Mouse (Mus musculus): ENCODE results near the gene Dhrs7c. TPM values are rescaled to one million over a fixed set of nuclear protein-coding genes. Genes with fewer than 3 reads are reported as not detected.

The Dhrs7c gene
- polyA plus RNA-seq, 1 experiment from 2014 or later = not detected

- 88% methylated on average over 6 of the region's 6 CpGs for WGBS
- H3K9me3 ChIP-seq (ENCODE audit: control insufficient read depth, low read length) = no peaks in the 10 kb centered on the region
- no peak for ATAC-seq (ENCODE audit: low FRiP score)
- no peak overlapping the region for H3K4me3 ChIP-seq (ENCODE audit: low read depth, low read length)
- H3K27ac ChIP-seq (ENCODE audit: low read depth, low read length) = no peak overlapping the region
- no peaks in the 10 kb centered on the region for H3K4me1 ChIP-seq (ENCODE audit: control insufficient read depth, insufficient read depth, low read length)
- H3K4me2 ChIP-seq = no peak overlapping the region
- DNase-seq (ENCODE audit: low spot score, missing footprints) = no peak
- no peaks in the 10 kb centered on the region for H3K27me3 ChIP-seq (ENCODE audit: control insufficient read depth, insufficient read depth, low read length)
- H3K36me3 ChIP-seq (ENCODE audit: control insufficient read depth, insufficient read depth, low read length) = no peaks in the 10 kb centered on the region
- H3K9ac ChIP-seq (ENCODE audit: low read length) = no peak overlapping the region
Measured at GRCm38 (mm10) chr11:67829530-67829929, 31.5 kb downstream of the Dhrs7c start.

- no peaks in the 10 kb centered on the region for H3K4me1 ChIP-seq (ENCODE audit: control insufficient read depth, insufficient read depth, low read length)
- H3K4me2 ChIP-seq = no peak overlapping the region
- no peaks in the 10 kb centered on the region for H3K9me3 ChIP-seq (ENCODE audit: control insufficient read depth, low read length)
- no peak overlapping the region for H3K4me3 ChIP-seq (ENCODE audit: low read depth, low read length)
- H3K27ac ChIP-seq (ENCODE audit: low read depth, low read length) = no peak overlapping the region
- WGBS = 77% methylated on average over 5 of the region's 5 CpGs
- ATAC-seq (ENCODE audit: low FRiP score) (no peak), DNase-seq (ENCODE audit: low spot score, missing footprints) (no peak)
- no peaks in the 10 kb centered on the region for H3K36me3 ChIP-seq (ENCODE audit: control insufficient read depth, insufficient read depth, low read length)
- H3K9ac ChIP-seq (ENCODE audit: low read length) = no peak overlapping the region
- no peaks in the 10 kb centered on the region for H3K27me3 ChIP-seq (ENCODE audit: control insufficient read depth, insufficient read depth, low read length)
Measured at GRCm38 (mm10) chr11:67831820-67832219, 33.8 kb downstream of the Dhrs7c start.

GRCm38 (mm10) chr11:67835408-67836078 is 37.6 kb downstream of the Dhrs7c start:
- Histone ChIP-seq H3K4me3 (ENCODE audit: low read depth, low read length) (no peak overlapping the region), H3K27me3 (ENCODE audit: control insufficient read depth, insufficient read depth, low read length) (no peaks in the 10 kb centered on the region), H3K9me3 (ENCODE audit: control insufficient read depth, low read length) (no peaks in the 10 kb centered on the region), H3K4me1 (ENCODE audit: control insufficient read depth, insufficient read depth, low read length) (no peaks in the 10 kb centered on the region), H3K9ac (ENCODE audit: low read length) (no peak overlapping the region), H3K27ac (ENCODE audit: low read depth, low read length) (no peak overlapping the region), H3K36me3 (ENCODE audit: control insufficient read depth, insufficient read depth, low read length) (no peaks in the 10 kb centered on the region), H3K4me2 (no peak overlapping the region)
- 94% methylated on average over 10 of the region's 10 CpGs for WGBS
- ATAC-seq (ENCODE audit: low FRiP score) (no peak), DNase-seq (ENCODE audit: low spot score, missing footprints) (no peak)

GRCm38 (mm10) chr11:67839810-67840209 is 41.8 kb downstream of the Dhrs7c start:
- 86% methylated on average over 1 of the region's 1 CpGs for WGBS
- H3K4me1 ChIP-seq (ENCODE audit: control insufficient read depth, insufficient read depth, low read length) = no peaks in the 10 kb centered on the region
- no peak overlapping the region for H3K4me2 ChIP-seq
- DNase-seq (ENCODE audit: low spot score, missing footprints) (no peak), ATAC-seq (ENCODE audit: low FRiP score) (no peak)
- no peak overlapping the region for H3K27ac ChIP-seq (ENCODE audit: low read depth, low read length)
- no peaks in the 10 kb centered on the region for H3K36me3 ChIP-seq (ENCODE audit: control insufficient read depth, insufficient read depth, low read length)
- no peak overlapping the region for H3K4me3 ChIP-seq (ENCODE audit: low read depth, low read length)
- H3K9me3 ChIP-seq (ENCODE audit: control insufficient read depth, low read length) = no peaks in the 10 kb centered on the region
- no peak overlapping the region for H3K9ac ChIP-seq (ENCODE audit: low read length)
- no peaks in the 10 kb centered on the region for H3K27me3 ChIP-seq (ENCODE audit: control insufficient read depth, insufficient read depth, low read length)

- 88% methylated on average over 4 of the region's 4 CpGs for WGBS
- ATAC-seq (ENCODE audit: low FRiP score) (no peak), DNase-seq (ENCODE audit: low spot score, missing footprints) (no peak)
- Histone ChIP-seq H3K36me3 (ENCODE audit: control insufficient read depth, insufficient read depth, low read length) (no peaks in the 10 kb centered on the region), H3K4me3 (ENCODE audit: low read depth, low read length) (no peak overlapping the region), H3K9me3 (ENCODE audit: control insufficient read depth, low read length) (no peaks in the 10 kb centered on the region), H3K4me1 (ENCODE audit: control insufficient read depth, insufficient read depth, low read length) (no peaks in the 10 kb centered on the region), H3K9ac (ENCODE audit: low read length) (no peak overlapping the region), H3K4me2 (no peak overlapping the region), H3K27ac (ENCODE audit: low read depth, low read length) (no peak overlapping the region), H3K27me3 (ENCODE audit: control insufficient read depth, insufficient read depth, low read length) (no peaks in the 10 kb centered on the region)
Measured at GRCm38 (mm10) chr11:67845193-67845592, 47.2 kb downstream of the Dhrs7c start.

GRCm38 (mm10) chr11:67851770-67852169 is 53.8 kb downstream of the Dhrs7c start:
- WGBS = 72% methylated on average over 5 of the region's 5 CpGs
- Histone ChIP-seq H3K27ac (ENCODE audit: low read depth, low read length) (no peak overlapping the region), H3K36me3 (ENCODE audit: control insufficient read depth, insufficient read depth, low read length) (no peaks in the 10 kb centered on the region), H3K4me3 (ENCODE audit: low read depth, low read length) (no peak overlapping the region), H3K9me3 (ENCODE audit: control insufficient read depth, low read length) (no peaks in the 10 kb centered on the region), H3K4me1 (ENCODE audit: control insufficient read depth, insufficient read depth, low read length) (no peaks in the 10 kb centered on the region), H3K27me3 (ENCODE audit: control insufficient read depth, insufficient read depth, low read length) (no peaks in the 10 kb centered on the region), H3K9ac (ENCODE audit: low read length) (no peak overlapping the region), H3K4me2 (no peak overlapping the region)
- no peak for DNase-seq (ENCODE audit: low spot score, missing footprints)
- ATAC-seq (ENCODE audit: low FRiP score) = no peak

GRCm38 (mm10) chr11:67853996-67854395 is 56.0 kb downstream of the Dhrs7c start:
- H3K27ac ChIP-seq (ENCODE audit: low read depth, low read length) = no peak overlapping the region
- DNase-seq (ENCODE audit: low spot score, missing footprints) (no peak), ATAC-seq (ENCODE audit: low FRiP score) (no peak)
- H3K36me3 ChIP-seq (ENCODE audit: control insufficient read depth, insufficient read depth, low read length) = no peaks in the 10 kb centered on the region
- H3K4me1 ChIP-seq (ENCODE audit: control insufficient read depth, insufficient read depth, low read length) = no peaks in the 10 kb centered on the region
- H3K27me3 ChIP-seq (ENCODE audit: control insufficient read depth, insufficient read depth, low read length) = no peaks in the 10 kb centered on the region
- no peak overlapping the region for H3K4me2 ChIP-seq
- no peaks in the 10 kb centered on the region for H3K9me3 ChIP-seq (ENCODE audit: control insufficient read depth, low read length)
- 61% methylated on average over 6 of the region's 6 CpGs for WGBS
- H3K4me3 ChIP-seq (ENCODE audit: low read depth, low read length) = no peak overlapping the region
- no peak overlapping the region for H3K9ac ChIP-seq (ENCODE audit: low read length)

GRCm38 (mm10) chr11:67855035-67855434 is 57.0 kb downstream of the Dhrs7c start:
- DNase-seq (ENCODE audit: low spot score, missing footprints) = no peak
- Histone ChIP-seq H3K4me3 (ENCODE audit: low read depth, low read length) (no peak overlapping the region), H3K4me2 (no peak overlapping the region), H3K27me3 (ENCODE audit: control insufficient read depth, insufficient read depth, low read length) (no peaks in the 10 kb centered on the region), H3K36me3 (ENCODE audit: control insufficient read depth, insufficient read depth, low read length) (no peaks in the 10 kb centered on the region), H3K27ac (ENCODE audit: low read depth, low read length) (no peak overlapping the region), H3K9me3 (ENCODE audit: control insufficient read depth, low read length) (no peaks in the 10 kb centered on the region), H3K4me1 (ENCODE audit: control insufficient read depth, insufficient read depth, low read length) (no peaks in the 10 kb centered on the region), H3K9ac (ENCODE audit: low read length) (no peak overlapping the region)
- no peak for ATAC-seq (ENCODE audit: low FRiP score)
- WGBS = 42% methylated on average over 2 of the region's 2 CpGs

GRCm38 (mm10) chr11:67858518-67858917 is 60.5 kb downstream of the Dhrs7c start:
- ATAC-seq (ENCODE audit: low FRiP score) (no peak), DNase-seq (ENCODE audit: low spot score, missing footprints) (no peak)
- H3K4me3 ChIP-seq (ENCODE audit: low read depth, low read length) = no peak overlapping the region
- no peak overlapping the region for H3K27ac ChIP-seq (ENCODE audit: low read depth, low read length)
- no peak overlapping the region for H3K9ac ChIP-seq (ENCODE audit: low read length)
- no peaks in the 10 kb centered on the region for H3K27me3 ChIP-seq (ENCODE audit: control insufficient read depth, insufficient read depth, low read length)
- no peak overlapping the region for H3K4me2 ChIP-seq
- 0 out of 2 replicates have a peak, but pooled peaks cover 4% of the 10 kb centered on the region for H3K4me1 ChIP-seq (ENCODE audit: control insufficient read depth, insufficient read depth, low read length)
- H3K36me3 ChIP-seq (ENCODE audit: control insufficient read depth, insufficient read depth, low read length) = no peaks in the 10 kb centered on the region
- 88% methylated on average over 9 of the region's 9 CpGs for WGBS
- H3K9me3 ChIP-seq (ENCODE audit: control insufficient read depth, low read length) = no peaks in the 10 kb centered on the region
